Mouse (Mus musculus): ENCODE data around the gene Gm20517. TPM values are rescaled to one million over a fixed set of nuclear protein-coding genes. Genes with fewer than 3 reads are reported as not detected.
A peak's percentile ranks its signal among the peaks of the same experiment; 100 is the strongest.

Gm20517 gene
- polyA plus RNA-seq, 2 experiments: 0.86 TPM

- no peaks in the 10 kb centered on the region for H3K9me3 ChIP-seq (ENCODE audit: control insufficient read depth, low read length)
- TF ChIP-seq CTCF (IDR thresholded peaks at IDR 0.05; ENCODE audit: low read depth) (peak; percentile 93), EP300 (IDR thresholded peaks at IDR 0.05; ENCODE audit: low read depth) (no peak)
- no peak within 1 kb of the TSS for H3K27ac ChIP-seq
- ATAC-seq (ENCODE audit: insufficient read depth) (peak; percentile 89), DNase-seq (ENCODE audit: low read depth in 3 of 3, low spot score in 3 of 3) (peak; percentile 73 to 81 (median 75))
- under 1% methylated on average over 82 of the region's 82 CpGs for WGBS (ENCODE audit: insufficient replicate concordance)
- H3K4me3 ChIP-seq (ENCODE audit: insufficient read depth in 1 of 2, low read depth in 2 of 2, low read length in 2 of 2): peak within 1 kb of the TSS; percentile 56 to 62
- H3K36me3 ChIP-seq (replicated peaks; ENCODE audit: control insufficient read depth, insufficient read depth, low read depth): no peaks in the 10 kb centered on the region
- peaks cover 0 to 4% of the 10 kb centered on the region in 2 experiments; a peak in 2 of 4 replicates for H3K4me1 ChIP-seq (replicated peaks; ENCODE audit: control insufficient read depth in 2 of 2, insufficient read depth in 2 of 2, low read length in 1 of 2)
- peak within 1 kb of the TSS; percentile 83 for H3K4me2 ChIP-seq (ENCODE audit: low read depth)
- H3K9ac ChIP-seq (replicated peaks): peak within 1 kb of the TSS; percentile 59
- H3K27me3 ChIP-seq (ENCODE audit: control insufficient read depth, insufficient read depth, low read length): peaks cover 20% of the 10 kb centered on the region
Measured at GRCm38 (mm10) chr17:47694503-47695336, 83.3 kb downstream of the Gm20517 start, which contains the start of gene Prickle4. Gene Prickle4, minus strand, starts transcription at chr17:47694736.

- ATAC-seq (ENCODE audit: insufficient read depth) (no peak), DNase-seq (ENCODE audit: low read depth in 3 of 3, low spot score in 3 of 3) (no peak)
- Histone ChIP-seq H3K27me3 (ENCODE audit: control insufficient read depth, insufficient read depth, low read length) (peaks cover 20% of the 10 kb centered on the region), H3K27ac (no peak overlapping the region), H3K4me2 (ENCODE audit: low read depth) (peak overlapping the region; percentile 83), H3K4me1 (replicated peaks; ENCODE audit: control insufficient read depth in 2 of 2, insufficient read depth in 2 of 2, low read length in 1 of 2) (peaks cover 0 to 4% of the 10 kb centered on the region in 2 experiments; a peak in 2 of 4 replicates), H3K9ac (replicated peaks) (peak overlapping the region; percentile 59), H3K36me3 (replicated peaks; ENCODE audit: control insufficient read depth, insufficient read depth, low read depth) (no peaks in the 10 kb centered on the region), H3K4me3 (ENCODE audit: insufficient read depth in 1 of 2, low read depth in 2 of 2, low read length in 2 of 2) (peak overlapping the region; percentile 54 to 56), H3K9me3 (ENCODE audit: control insufficient read depth, low read length) (no peaks in the 10 kb centered on the region)
- TF ChIP-seq EP300 (IDR thresholded peaks at IDR 0.05; ENCODE audit: low read depth): no peak
- TF ChIP-seq CTCF (IDR thresholded peaks at IDR 0.05; ENCODE audit: low read depth): no peak
- under 1% methylated on average over 19 of the region's 23 CpGs for WGBS (ENCODE audit: insufficient replicate concordance)
Measured at GRCm38 (mm10) chr17:47695337-47695710, 83.9 kb downstream of the Gm20517 start.

- Histone ChIP-seq H3K9me3 (ENCODE audit: control insufficient read depth, low read length) (no peaks in the 10 kb centered on the region), H3K9ac (replicated peaks) (no peak overlapping the region), H3K4me2 (ENCODE audit: low read depth) (no peak overlapping the region), H3K36me3 (replicated peaks; ENCODE audit: control insufficient read depth, insufficient read depth, low read depth) (no peaks in the 10 kb centered on the region), H3K27me3 (ENCODE audit: control insufficient read depth, insufficient read depth, low read length) (peaks cover 27% of the 10 kb centered on the region), H3K27ac (no peak overlapping the region), H3K4me1 (replicated peaks; ENCODE audit: control insufficient read depth in 2 of 2, insufficient read depth in 2 of 2, low read length in 1 of 2) (peaks cover 0 to 4% of the 10 kb centered on the region in 2 experiments; a peak in 2 of 4 replicates), H3K4me3 (ENCODE audit: insufficient read depth in 1 of 2, low read depth in 2 of 2, low read length in 2 of 2) (no peak overlapping the region)
- DNase-seq (ENCODE audit: low read depth in 3 of 3, low spot score in 3 of 3) (no peak), ATAC-seq (ENCODE audit: insufficient read depth) (no peak)
- WGBS (ENCODE audit: insufficient replicate concordance): 71% methylated on average over 10 of the region's 10 CpGs
- TF ChIP-seq CTCF (IDR thresholded peaks at IDR 0.05; ENCODE audit: low read depth) (no peak), EP300 (IDR thresholded peaks at IDR 0.05; ENCODE audit: low read depth) (no peak)
Measured at GRCm38 (mm10) chr17:47698156-47698555, 86.8 kb downstream of the Gm20517 start.

- DNase-seq (ENCODE audit: low read depth in 3 of 3, low spot score in 3 of 3) (no peak), ATAC-seq (ENCODE audit: insufficient read depth) (no peak)
- Histone ChIP-seq H3K4me2 (ENCODE audit: low read depth) (no peak overlapping the region), H3K4me1 (replicated peaks; ENCODE audit: control insufficient read depth in 2 of 2, insufficient read depth in 2 of 2, low read length in 1 of 2) (peaks cover 0 to 3% of the 10 kb centered on the region in 2 experiments; a peak in 2 of 4 replicates), H3K9ac (replicated peaks) (no peak overlapping the region), H3K27me3 (ENCODE audit: control insufficient read depth, insufficient read depth, low read length) (peaks cover 30% of the 10 kb centered on the region), H3K27ac (no peak overlapping the region), H3K4me3 (ENCODE audit: insufficient read depth in 1 of 2, low read depth in 2 of 2, low read length in 2 of 2) (no peak overlapping the region), H3K9me3 (ENCODE audit: control insufficient read depth, low read length) (no peaks in the 10 kb centered on the region), H3K36me3 (replicated peaks; ENCODE audit: control insufficient read depth, insufficient read depth, low read depth) (no peaks in the 10 kb centered on the region)
- WGBS (ENCODE audit: insufficient replicate concordance): 55% methylated on average over 2 of the region's 2 CpGs
- no peak for TF ChIP-seq CTCF (IDR thresholded peaks at IDR 0.05; ENCODE audit: low read depth)
Measured at GRCm38 (mm10) chr17:47699055-47699454, 87.7 kb downstream of the Gm20517 start.

GRCm38 (mm10) chr17:47701793-47702192 is 90.4 kb downstream of the Gm20517 start:
- no peaks in the 10 kb centered on the region for H3K9me3 ChIP-seq (ENCODE audit: control insufficient read depth, low read length)
- no peak for DNase-seq (ENCODE audit: low read depth in 3 of 3, low spot score in 3 of 3)
- no peaks in the 10 kb centered on the region for H3K36me3 ChIP-seq (replicated peaks; ENCODE audit: control insufficient read depth, insufficient read depth, low read depth)
- no peak overlapping the region for H3K27ac ChIP-seq
- H3K4me3 ChIP-seq (ENCODE audit: insufficient read depth in 1 of 2, low read depth in 2 of 2, low read length in 2 of 2): no peak overlapping the region
- no peak overlapping the region for H3K9ac ChIP-seq (replicated peaks)
- no peak for ATAC-seq (ENCODE audit: insufficient read depth)
- H3K4me1 ChIP-seq (replicated peaks; ENCODE audit: control insufficient read depth in 2 of 2, insufficient read depth in 2 of 2, low read length in 1 of 2): peaks cover 0 to 1% of the 10 kb centered on the region in 2 experiments; a peak in 2 of 4 replicates
- H3K27me3 ChIP-seq (ENCODE audit: control insufficient read depth, insufficient read depth, low read length): peaks cover 18% of the 10 kb centered on the region
- TF ChIP-seq CTCF (IDR thresholded peaks at IDR 0.05; ENCODE audit: low read depth) (no peak), EP300 (IDR thresholded peaks at IDR 0.05; ENCODE audit: low read depth) (no peak)
- H3K4me2 ChIP-seq (ENCODE audit: low read depth): no peak overlapping the region
- 65% methylated on average over 9 of the region's 9 CpGs for WGBS (ENCODE audit: insufficient replicate concordance)

All from liver, embryonic 14.5 days (tissue).